Mouse (Mus musculus) ES-E14 (cell line): ENCODE measurements around the gene Ankar.

Source experiments
- CHD2 ChIP-seq: IDR thresholded peaks from 2 replicates; pipeline ENCODE4 v1.6.1; 2014; ENCODE audit warnings: mild to moderate bottlenecking, low read depth, low read length, inconsistent platforms
- HCFC1 ChIP-seq: IDR thresholded peaks from 2 replicates; pipeline ENCODE4 v1.6.1; 2012; ENCODE audit warnings: low read length, inconsistent platforms, borderline replicate concordance; ENCODE audit not compliant: insufficient read depth
- MAFK ChIP-seq: IDR thresholded peaks from 2 replicates; pipeline ENCODE4 v1.6.1; 2014; ENCODE audit warnings: mild to moderate bottlenecking, low read depth, low read length, inconsistent platforms; ENCODE audit not compliant: insufficient read depth
- ZC3H11A ChIP-seq: IDR thresholded peaks from 2 replicates; pipeline ENCODE4 v1.6.1; 2012; ENCODE audit warnings: low read depth, mild to moderate bottlenecking, inconsistent platforms, low read length, borderline replicate concordance
- ZNF384 ChIP-seq: IDR thresholded peaks from 2 replicates; pipeline ENCODE4 v1.6.1; 2012; ENCODE audit warnings: low read depth, low read length, inconsistent platforms

- TF ChIP-seq ZNF384 = no peak
- TF ChIP-seq HCFC1 = no peak
- TF ChIP-seq CHD2 = no peak
- TF ChIP-seq ZC3H11A = no peak
- no peak for TF ChIP-seq MAFK
Observed at GRCm38 (mm10) chr1:72725941-72726340, 25.6 kb upstream of the Ankar start.
